Mouse (Mus musculus) kidney, embryonic 14.5 days (tissue): ENCODE results near the gene Nyx. TPM values are rescaled to one million over a fixed set of nuclear protein-coding genes. Genes with fewer than 3 reads are reported as not detected.

Source experiments
- polyA plus RNA-seq: library from polyadenylated mRNA; unstranded; fragments of >200 nt; fragmentation: Nextera tagmentation; extraction: Ambion mirVana; gene quantifications from 2 replicates; pipeline ENCODE4 v1.2.1, GENCODE M21; 2014

Gene Nyx
- polyA plus RNA-seq, 1 experiment from 2014 or later: not detected

Other genes starting within 250 kb of the Nyx start
- 131 and 161 TPM in 2 replicates for gene Ddx3x, start 185.1 kb upstream of the Nyx start, polyA plus RNA-seq
- 1.8 and 2.5 TPM in 2 replicates for gene Gpr34, start 166.0 kb downstream of the Nyx start, polyA plus RNA-seq
- 0.81 and 0.89 TPM in 2 replicates for gene Gpr82, start 195.3 kb downstream of the Nyx start, polyA plus RNA-seq